Mouse (Mus musculus) megakaryocyte progenitor cell, adult 5-6 weeks (primary cell): Measurements from ENCODE around the gene Get4. TPM values are rescaled to one million over a fixed set of nuclear protein-coding genes. Genes with fewer than 3 reads are reported as not detected.

Experiments
- ATAC-seq: replicated peaks from 2 replicates; pipeline ENCODE4 v1.8.0; 2016; ENCODE audit warnings: mild to moderate bottlenecking, moderate TSS enrichment, inconsistent platforms; ENCODE audit not compliant: poor library complexity
- total RNA-seq, 2 experiments: library from RNA; stranded (forward) in 1 of 2; stranded (reverse) in 1 of 2; fragments of 157-497, 149-512 nt in 1 of 2; fragments of 200-1000 nt in 1 of 2; gene quantifications; 2 replicates each; pipeline versions ENCODE4 v1.2.3 to v1.2.4; 2015 to 2017

The Get4 gene
- total RNA-seq, 2 experiments from 2014 or later = 17.4 to 23.0 TPM

DNA sequence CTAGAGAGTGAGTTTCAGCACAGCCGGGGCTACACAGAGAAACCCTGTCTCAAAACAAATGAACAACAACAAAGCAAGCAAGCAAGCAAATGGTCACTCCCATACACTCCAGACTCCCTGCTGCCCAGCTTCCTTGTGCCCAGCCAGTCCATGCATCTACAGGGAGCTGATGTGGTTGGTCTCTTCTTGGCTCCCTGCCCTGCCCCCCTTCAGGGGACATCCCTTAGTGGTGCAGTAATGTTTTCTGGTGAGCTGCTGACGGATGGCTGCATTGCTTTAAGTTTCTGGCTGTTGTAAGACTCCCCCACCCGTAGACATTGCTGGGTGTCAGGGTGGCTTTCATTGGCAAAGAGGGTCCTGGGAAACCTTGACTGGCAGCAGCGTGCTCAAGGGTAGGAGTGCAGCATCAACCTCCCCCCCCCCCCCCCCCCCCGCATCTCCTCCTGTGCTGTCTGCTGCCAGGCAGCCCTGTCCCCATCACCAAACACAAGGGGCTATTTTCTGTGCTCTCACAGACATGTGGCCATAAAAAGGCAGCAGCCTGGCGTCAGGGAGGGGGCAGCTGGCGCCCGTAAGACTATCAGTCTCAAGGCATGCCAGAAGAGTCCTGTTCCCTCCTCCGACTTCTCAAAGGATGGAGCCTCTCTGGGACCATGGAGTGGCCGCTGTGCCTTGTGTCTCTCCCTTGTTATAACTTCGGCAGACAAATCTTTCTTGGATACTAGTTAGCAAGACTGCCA lies 29.4 kb downstream of the Get4 start:
- ATAC-seq = no peak

- peak; percentile 84 for ATAC-seq
Observed at GRCm38 (mm10) chr5:139282191-139282590, 30.1 kb downstream of the Get4 start.

GRCm38 (mm10) chr5:139283460-139284180 lies 31.5 kb downstream of the Get4 start:
- no peak for ATAC-seq

- ATAC-seq = no peak
Observed at GRCm38 (mm10) chr5:139285383-139286067, 33.4 kb downstream of the Get4 start.

GRCm38 (mm10) chr5:139286142-139286941 lies 34.2 kb downstream of the Get4 start:
- ATAC-seq = peak; percentile 22; the same call in 1 of the 2 replicates

DNA sequence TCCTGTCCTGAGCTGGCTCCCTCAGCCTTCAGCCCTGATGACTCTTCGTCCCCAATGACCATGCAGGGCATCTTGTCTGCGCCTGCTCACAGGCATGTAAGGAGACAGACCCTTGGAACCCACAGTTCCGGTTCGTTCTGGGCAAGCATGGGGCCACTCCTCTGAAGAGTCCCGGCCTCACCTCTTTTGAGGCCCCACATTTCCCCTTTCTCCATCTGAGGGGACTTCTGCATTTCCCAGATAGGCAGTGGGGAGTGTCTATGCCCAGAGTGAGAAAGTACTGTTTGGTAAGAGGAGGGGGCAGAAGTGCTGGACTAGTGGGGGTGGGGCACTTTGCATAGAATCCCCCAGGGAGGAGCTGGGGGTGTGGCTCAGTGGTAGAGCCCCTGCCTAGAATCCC lies 35.0 kb downstream of the Get4 start:
- peak; percentile 72 for ATAC-seq

DNA sequence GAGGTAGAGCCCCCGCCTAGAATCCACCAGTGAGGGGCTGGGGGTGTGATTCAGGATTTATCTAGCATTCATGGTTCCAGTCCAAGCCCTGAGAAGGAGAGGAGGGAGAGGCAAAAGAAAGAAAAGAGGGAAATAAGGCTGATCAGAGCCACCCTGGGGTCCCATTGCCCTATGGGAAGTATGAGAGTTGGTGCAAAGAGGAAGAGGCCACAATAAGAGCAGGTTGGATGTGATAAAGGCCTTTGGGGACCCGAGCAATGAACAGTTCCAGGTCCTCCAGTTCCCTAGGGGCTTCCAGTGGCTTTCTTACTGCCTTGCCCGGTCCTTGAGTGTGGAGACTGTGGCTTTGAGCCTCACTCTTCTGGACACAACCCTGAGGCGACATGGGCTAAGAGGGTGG lies 35.7 kb downstream of the Get4 start:
- ATAC-seq = no peak

GRCm38 (mm10) chr5:139288591-139288990 lies 36.5 kb downstream of the Get4 start:
- no peak for ATAC-seq

DNA sequence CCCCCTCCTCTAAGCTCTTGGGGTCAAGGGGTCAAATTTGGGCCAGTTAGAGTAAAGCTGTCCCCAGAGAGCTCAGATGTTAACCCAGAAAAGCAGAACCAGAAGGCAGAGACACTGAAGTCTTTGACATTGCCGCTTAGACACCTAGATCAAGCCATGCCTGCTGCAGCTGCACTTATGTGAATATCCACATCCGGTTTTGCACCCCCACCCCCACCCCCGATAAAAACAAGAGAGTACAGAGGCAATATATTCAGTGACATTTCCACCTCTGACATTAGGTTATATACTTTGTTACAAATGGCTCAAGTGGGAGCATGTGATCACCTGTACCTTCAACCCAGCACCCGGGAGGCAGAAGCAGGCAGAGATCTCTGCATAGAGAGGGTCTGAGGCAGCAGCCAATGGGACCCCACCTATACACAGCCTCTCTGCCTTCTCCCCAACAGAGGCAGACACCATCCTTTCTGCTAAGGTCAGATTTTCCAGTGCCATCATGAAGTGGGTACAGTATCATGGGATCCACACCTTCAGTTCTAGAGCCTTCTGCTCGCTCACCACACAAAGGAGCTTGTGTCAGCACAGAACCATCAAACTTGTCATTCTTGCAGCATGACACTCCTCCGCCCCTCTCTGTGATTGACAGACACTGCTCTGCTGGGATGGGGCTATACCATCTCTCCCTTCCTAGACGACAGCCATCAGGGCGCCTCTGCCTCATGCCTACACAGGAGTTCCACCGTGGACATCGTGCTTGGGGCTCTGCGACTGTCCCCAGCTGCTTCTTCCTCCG lies 38.5 kb downstream of the Get4 start:
- no peak for ATAC-seq

- ATAC-seq = no peak
Observed at GRCm38 (mm10) chr5:139291811-139292560, 39.9 kb downstream of the Get4 start.

GRCm38 (mm10) chr5:139294089-139294488 lies 42.0 kb downstream of the Get4 start:
- no peak for ATAC-seq

DNA sequence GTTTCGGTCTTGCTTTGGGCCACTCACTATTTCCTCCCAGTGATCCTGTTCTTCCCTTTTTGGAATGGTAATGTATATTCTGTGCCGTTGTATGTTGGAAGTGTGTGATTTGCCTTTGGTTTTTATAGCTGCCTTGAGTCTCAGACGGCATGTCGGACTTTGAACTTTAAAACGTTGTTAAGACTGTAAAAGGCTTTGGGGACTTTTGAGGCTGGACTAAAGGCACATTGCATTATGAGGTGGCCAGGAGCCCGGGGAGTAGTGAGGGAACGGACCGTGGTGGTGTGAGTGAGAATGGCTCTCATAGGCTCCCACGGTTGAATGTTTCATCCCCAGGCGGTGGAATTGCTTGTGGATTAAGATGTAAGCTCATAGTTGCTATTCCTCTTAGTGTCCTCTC lies 45.0 kb downstream of the Get4 start:
- ATAC-seq = no peak

GRCm38 (mm10) chr5:139297745-139298144 lies 45.6 kb downstream of the Get4 start:
- no peak for ATAC-seq

DNA sequence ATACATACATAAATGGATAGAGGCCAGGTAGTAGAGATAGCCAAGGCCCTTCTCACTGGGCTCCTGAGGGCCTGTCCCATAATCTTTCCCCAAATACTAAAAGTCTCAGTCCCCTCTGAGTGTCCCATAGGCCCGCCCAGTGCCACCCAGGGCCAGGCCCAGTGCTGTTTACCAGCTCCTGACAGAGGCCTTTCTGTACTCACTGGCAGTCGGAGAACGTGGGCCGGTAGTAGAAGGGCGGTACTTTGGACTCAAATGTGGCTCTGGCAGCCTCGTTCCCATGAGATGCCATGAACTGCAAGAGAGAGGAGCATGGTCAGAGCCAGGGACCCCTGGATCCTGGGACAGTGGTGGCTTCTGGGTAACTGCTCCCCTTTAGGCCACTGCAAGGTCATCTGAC lies 50.0 kb downstream of the Get4 start:
- ATAC-seq = no peak

DNA sequence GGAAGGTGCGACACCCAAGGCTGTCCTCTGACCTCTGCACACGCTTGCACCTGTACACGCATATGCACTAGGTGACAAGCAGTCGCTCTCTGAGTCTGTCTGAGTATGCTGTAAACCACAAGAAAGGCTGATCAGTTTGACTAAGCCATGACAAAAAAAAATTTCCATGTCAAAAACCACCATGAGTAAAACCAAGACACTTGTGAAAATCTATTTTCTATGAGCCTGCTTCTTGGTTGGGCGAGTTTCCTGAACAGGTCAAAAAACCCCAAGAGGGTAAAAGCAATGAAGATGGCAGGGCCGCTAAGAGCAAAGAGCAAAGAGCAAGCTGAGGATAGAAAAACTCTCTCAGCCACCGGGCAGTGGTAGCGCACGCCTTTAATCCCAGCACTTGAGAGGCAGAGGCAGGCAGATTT lies 51.5 kb downstream of the Get4 start:
- ATAC-seq = no peak

GRCm38 (mm10) chr5:139309946-139310345 lies 57.8 kb downstream of the Get4 start:
- peak; percentile 52; the same call in 1 of the 2 replicates for ATAC-seq

GRCm38 (mm10) chr5:139310477-139310876 lies 58.4 kb downstream of the Get4 start:
- no peak for ATAC-seq

GRCm38 (mm10) chr5:139311822-139312221 lies 59.7 kb downstream of the Get4 start:
- ATAC-seq = no peak

GRCm38 (mm10) chr5:139313536-139313935 lies 61.4 kb downstream of the Get4 start:
- no peak for ATAC-seq
